ENCODE assay signal across 19 mouse cellular contexts in genomic region chr4:102505714-102506113, GRCm38 (mm10).
DNase-seq lines count a peak whose midpoint lies in the region; TF ChIP-seq lines count a peak whose summit lies in the region.
"Had no signal": no experiment of that assay in that cellular context is flagged by ENCODE, and none has a peak within 500 bp of the region (broad histone marks: within the 10 kb centered on the region; RNA-seq: fewer than 3 reads in every experiment).

No protein-coding gene starts in this region.

- H3K4me3 ChIP-seq in layer of hippocampus, adult 2 months, result no peak overlapping the region
- no peak overlapping the region for H3K4me3 ChIP-seq in bone marrow, adult 2 months (replicated peaks; ENCODE audit: control insufficient read depth, low read depth, low read length)
- H3K4me3 ChIP-seq: embryonic facial prominence, embryonic 13.5 days; forebrain, embryonic 10.5 days; hindbrain, embryonic 13.5 days; midbrain, embryonic 13.5 days had no signal

- peak; percentile 98 for DNase-seq in heart, adult 11 months
- no peak for DNase-seq in heart, postnatal 36 days
- DNase-seq in layer of hippocampus, adult 2 months (ENCODE audit: low spot score in 2 of 2), result no peak
- DNase-seq in layer of hippocampus, adult 18-20 months (ENCODE audit: low spot score in 2 of 2), result no peak
- peak; percentile 35 for DNase-seq in induced T-regulatory cell, adult 2 months (ENCODE audit: low read depth)
- no peak for DNase-seq in right cerebral cortex, postnatal 4 days
- DNase-seq: adrenal gland, adult 2 months; cerebellum, adult 18-20 months; kidney, adult 18-20 months; layer of hippocampus, adult 9-11 months; liver; lung, embryonic 14.5 days; right cerebral cortex, postnatal 14 days had no signal

- intact Hi-C loops in heart, postnatal 36 days (cut with DNase I), result loop anchor here (1.0 kb wide), 1 partner anchor 82 kb away; no protein-coding TSS in a partner anchor

- 26% methylated on average over 6 of the region's 6 CpGs for WGBS in bone marrow, adult 2 months

- no peak overlapping the region for H3K27ac ChIP-seq in layer of hippocampus, adult 2 months
- H3K27ac ChIP-seq in bone marrow, adult 2 months (ENCODE audit: control insufficient read depth, insufficient read depth, low read depth, low read length, poor library complexity), result no peak overlapping the region
- H3K27ac ChIP-seq: embryonic facial prominence, embryonic 13.5 days; forebrain, embryonic 10.5 days; hindbrain, embryonic 13.5 days; macrophage; midbrain, embryonic 13.5 days had no signal

- TF ChIP-seq POLR2A in bone marrow, adult 2 months (IDR thresholded peaks at IDR 0.05; ENCODE audit: borderline replicate concordance, control insufficient read depth, low read depth, low read length), result no peak

- H3K4me1 ChIP-seq in bone marrow, adult 2 months (ENCODE audit: control insufficient read depth, insufficient read depth, low read length), result peaks cover 4% of the 10 kb centered on the region; the same call in 1 of the 2 replicates

- 0 out of 2 replicates have a peak, but pooled peaks have one; percentile 2 for TF ChIP-seq CTCF in layer of hippocampus, adult 2 months (conservative IDR thresholded peaks at IDR 0.05)
- TF ChIP-seq CTCF in bone marrow, adult 2 months (IDR thresholded peaks at IDR 0.05; ENCODE audit: control insufficient read depth, insufficient read depth, low read length), result peak; percentile 28; the same call in 1 of the 2 replicates

Comparison
In these comparisons a context has a peak if more than half of its experiments do, and no peak if none do; other contexts are left out.
1. DNase-seq: peak in heart, adult 11 months (single experiment) and induced T-regulatory cell, adult 2 months (single experiment); none in heart, postnatal 36 days (0 of 2), layer of hippocampus, adult 2 months (0 of 2), layer of hippocampus, adult 18-20 months (0 of 2) and right cerebral cortex, postnatal 4 days (single experiment).